Mouse (Mus musculus) ZHBTc4 (cell line): ENCODE data around the gene Cox19.

ENCODE experiments used
- DNase-seq: peaks from one replicate; pipeline ENCODE4 v3.0.0-alpha.2; 2011; ENCODE audit warnings: low read depth, low spot score

Cox19 gene

GRCm38 (mm10) chr5:139327634-139328020 is 23.6 kb downstream of the Cox19 start:
- no peak for DNase-seq

DNA sequence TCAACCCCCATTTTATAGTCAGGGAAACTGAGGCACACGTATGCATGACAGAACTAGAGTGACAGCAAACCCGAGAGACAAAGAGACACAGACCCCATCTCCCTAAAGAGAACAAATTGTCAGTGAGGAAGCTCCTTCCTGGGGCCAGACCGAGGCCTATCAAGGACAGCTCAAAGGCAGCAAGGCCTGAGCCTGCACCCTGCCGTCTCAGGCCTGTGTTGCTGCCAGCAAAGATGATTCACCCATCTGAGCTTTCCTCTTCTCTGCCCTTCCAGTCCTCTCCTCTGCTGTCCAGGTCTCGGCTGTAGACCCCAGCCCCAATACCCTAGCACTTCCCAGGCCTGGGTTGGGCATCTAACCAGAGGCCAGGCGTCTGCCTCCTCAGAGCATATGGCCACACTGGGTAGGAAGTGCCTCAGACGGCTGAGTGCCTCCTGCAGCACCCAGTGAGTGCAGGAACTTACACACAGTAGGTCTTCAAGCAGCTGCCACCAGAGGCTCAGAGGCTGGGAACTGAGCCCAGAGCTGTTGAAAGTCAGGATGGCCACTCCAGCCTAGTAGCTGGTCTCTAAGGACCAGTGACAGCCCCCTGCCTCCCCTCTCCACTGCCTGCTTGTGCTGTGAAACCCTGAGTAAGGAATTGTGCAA is 24.1 kb downstream of the Cox19 start:
- no peak for DNase-seq

GRCm38 (mm10) chr5:139326111-139326696 is 25.0 kb downstream of the Cox19 start:
- DNase-seq, result no peak

DNA sequence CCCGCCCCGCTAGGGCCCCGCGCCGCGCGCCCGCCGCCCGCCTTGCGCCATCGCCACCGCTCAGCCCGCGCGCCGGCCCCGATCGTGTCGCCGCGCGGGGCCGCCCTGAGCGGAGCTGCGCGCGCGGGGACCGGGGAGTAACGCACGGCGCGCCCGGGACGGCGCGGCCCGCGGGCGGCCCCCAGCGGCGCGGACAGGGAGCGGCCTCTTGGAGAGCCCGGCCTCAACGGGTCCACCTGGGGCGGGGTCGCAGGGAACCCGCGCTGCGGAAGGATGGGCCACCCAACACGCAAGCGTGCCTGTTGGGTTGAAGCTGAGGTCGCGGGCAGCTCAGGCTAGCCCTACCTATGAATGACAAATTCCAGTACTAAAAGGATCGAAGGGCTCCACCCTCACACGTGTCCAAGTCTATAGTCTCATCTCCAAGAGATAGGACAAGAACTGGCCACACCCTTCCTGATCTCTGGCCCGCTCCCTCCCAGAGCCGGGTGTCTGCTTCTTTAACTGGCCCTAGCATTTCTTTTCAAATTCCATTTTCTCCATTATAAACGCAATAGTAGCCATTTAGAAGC is 25.7 kb downstream of the Cox19 start, which contains the start of gene Adap1:
Adap1 (minus strand) TSS at position 228 of the 572 bp plus-strand sequence.
- DNase-seq, result peak; percentile 98

DNA sequence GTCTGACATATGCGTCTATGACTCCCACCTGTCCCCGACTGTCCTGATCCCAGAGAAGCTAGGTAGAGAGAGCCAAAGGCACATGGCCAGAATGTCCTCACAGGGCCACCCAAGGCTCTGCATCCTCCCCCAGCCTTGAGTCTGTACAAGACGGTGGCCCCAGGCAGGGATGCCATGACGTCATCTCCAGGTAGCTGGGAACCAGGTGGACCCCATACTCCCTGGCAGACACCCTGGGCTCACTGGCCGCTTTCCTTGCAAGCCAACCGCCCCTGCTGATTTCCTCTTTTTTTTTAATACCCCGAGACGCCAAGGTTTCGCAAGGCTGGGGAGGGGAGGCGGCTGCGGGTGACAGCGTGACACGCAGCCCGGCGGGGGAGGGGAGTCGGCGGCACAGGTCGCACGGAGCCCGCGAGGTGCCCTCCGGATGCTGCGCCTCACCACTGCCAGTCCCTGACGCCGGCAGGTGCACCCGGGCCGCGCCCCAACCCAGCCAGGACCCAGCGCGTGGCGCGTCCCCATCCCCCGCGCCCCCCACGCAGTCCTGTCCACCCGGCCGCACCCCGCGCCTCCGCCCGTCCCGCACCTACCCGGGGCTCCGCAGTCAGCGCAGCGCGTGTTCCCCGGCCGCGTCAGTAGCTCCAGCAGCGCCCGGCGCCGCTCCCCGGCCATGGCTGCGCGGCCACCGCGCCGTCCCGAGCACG is 26.4 kb downstream of the Cox19 start:
- DNase-seq, result peak; percentile 37

- DNase-seq, result no peak
Observed at GRCm38 (mm10) chr5:139324045-139324491, 27.1 kb downstream of the Cox19 start.

GRCm38 (mm10) chr5:139323260-139323924 is 27.8 kb downstream of the Cox19 start:
- DNase-seq, result no peak

DNA sequence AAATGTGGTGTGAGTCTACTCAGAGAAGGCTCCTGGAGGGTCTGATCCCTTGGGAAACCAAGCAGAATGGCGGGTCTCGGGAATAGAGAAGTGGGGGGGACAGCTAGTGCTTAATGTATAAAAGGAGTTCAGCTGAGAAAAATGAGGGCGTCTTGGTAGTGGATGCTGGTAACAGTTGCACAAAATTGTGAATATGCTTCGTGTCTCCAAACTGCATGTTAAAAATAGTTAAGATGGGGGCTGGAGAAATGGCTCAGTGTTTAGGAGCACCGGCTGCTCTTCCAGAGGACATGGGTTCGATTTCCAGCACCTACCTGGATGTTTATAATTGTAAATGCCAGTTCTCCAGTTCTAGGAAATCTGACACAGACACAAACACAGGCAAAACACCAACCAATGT is 29.9 kb downstream of the Cox19 start:
- DNase-seq, result no peak

- DNase-seq, result peak; percentile 50
Observed at GRCm38 (mm10) chr5:139320424-139320823, 30.8 kb downstream of the Cox19 start.

GRCm38 (mm10) chr5:139317751-139318504 is 33.3 kb downstream of the Cox19 start:
- DNase-seq, result peak; percentile 64

DNA sequence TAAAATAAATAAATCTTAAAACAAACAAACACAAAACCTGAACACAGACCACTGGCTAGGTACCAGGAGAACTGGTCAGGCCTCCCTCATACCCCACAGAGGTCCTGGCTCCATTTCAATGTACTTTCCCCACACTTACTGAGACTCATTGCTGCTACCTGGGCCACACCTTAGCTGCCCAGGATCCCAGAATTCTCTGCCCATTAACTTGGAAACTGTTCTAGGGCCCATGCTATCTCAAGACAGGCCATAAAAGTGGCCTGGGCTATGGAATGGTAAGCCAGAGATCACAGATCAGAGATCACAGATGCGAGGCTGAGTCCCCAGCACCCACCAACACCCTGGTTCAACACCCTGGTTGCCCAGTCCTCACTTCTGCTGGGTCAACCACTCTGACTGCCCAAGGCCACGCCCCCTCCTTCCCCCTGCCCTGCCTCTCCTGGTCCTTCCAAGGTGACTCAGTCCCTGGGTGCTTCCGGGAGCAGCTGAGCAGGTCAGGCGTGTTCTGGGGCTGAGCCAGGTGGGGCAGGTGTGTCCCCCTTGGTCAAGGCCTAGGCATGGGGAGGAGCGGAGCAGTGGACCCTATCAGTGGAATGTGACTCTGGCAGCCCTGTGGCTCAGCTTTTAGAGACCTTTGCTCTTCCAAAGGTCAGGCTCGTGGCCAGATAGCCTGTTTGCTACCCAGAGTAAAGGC is 34.1 kb downstream of the Cox19 start:
- no peak for DNase-seq

DNA sequence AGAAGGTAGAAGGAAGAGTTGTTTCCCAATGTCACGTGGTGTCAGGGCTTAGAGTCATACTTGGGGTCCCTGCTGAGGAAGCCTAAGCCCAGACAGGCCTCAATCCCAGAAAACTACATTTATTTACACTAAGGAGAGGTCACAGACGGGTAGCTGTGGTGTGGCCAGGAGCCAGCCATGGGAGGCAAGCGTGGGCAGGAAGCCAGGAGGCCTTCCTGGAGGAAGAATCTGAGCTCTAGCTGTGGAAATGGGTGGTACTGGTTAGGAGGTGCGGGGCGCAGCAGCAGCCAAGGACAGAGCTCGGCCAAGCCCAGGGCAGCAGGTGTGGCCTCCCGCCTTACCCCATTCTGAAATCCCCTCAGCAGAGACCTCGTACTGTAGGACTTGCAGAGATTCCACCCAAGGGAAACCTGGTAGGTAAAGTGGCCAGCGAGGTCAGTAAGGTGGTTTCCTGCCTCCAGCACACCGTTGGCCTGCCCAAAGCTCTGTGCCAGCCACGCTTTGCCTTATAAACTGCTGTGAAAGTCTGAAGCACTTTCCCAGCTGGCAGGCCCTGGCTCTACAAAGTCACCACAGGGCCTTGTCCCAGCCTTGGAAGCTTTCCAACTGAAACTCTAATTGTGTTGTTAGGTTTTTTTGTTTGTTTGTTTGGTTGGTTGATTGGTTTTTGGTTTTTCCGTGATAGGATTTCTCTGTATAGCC is 36.1 kb downstream of the Cox19 start:
- no peak for DNase-seq

- no peak for DNase-seq
Observed at GRCm38 (mm10) chr5:139313536-139313935, 37.7 kb downstream of the Cox19 start.

- no peak for DNase-seq
Observed at GRCm38 (mm10) chr5:139311822-139312221, 39.4 kb downstream of the Cox19 start.

DNA sequence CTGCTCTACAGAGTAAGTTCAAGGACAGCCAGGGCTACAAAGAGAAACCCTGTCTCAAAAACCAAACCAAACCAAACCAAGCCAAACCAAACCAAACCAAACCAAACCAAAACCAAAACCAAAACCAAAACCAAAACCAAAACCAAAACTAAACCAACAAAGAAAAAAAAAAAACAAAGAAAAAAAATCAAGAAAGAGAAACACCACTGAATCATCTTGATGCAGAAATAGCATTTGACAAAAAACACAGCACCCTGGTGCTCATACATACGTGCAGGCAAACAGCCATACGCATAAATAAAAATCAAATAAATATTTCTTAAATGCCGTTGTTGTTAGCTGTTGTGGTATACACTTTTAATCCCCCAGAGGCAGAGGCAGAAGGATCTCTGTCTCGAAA is 40.7 kb downstream of the Cox19 start:
- DNase-seq, result no peak

- DNase-seq, result no peak
Observed at GRCm38 (mm10) chr5:139309946-139310345, 41.3 kb downstream of the Cox19 start.

DNA sequence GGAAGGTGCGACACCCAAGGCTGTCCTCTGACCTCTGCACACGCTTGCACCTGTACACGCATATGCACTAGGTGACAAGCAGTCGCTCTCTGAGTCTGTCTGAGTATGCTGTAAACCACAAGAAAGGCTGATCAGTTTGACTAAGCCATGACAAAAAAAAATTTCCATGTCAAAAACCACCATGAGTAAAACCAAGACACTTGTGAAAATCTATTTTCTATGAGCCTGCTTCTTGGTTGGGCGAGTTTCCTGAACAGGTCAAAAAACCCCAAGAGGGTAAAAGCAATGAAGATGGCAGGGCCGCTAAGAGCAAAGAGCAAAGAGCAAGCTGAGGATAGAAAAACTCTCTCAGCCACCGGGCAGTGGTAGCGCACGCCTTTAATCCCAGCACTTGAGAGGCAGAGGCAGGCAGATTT is 47.6 kb downstream of the Cox19 start:
- no peak for DNase-seq

GRCm38 (mm10) chr5:139302101-139302500 is 49.1 kb downstream of the Cox19 start:
- no peak for DNase-seq

DNA sequence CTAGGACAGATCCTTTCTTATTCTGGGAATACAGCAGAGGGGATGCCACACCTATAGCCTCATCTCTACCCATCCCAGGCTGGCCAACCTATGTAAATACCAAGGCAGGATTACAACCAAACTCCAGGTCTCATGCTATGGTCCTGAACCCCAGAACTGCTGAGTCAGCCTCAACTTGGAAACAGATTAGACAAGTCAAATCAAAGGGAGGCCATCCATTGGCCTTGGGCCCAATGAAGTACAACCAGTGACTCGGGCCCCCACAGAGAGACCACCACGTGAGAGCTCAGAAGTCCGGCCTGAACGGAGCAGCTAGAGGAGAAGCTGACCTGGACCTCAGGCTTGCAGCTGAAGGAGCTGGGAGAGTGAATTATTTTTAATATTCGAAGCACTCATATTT is 53.5 kb downstream of the Cox19 start:
- no peak for DNase-seq

DNA sequence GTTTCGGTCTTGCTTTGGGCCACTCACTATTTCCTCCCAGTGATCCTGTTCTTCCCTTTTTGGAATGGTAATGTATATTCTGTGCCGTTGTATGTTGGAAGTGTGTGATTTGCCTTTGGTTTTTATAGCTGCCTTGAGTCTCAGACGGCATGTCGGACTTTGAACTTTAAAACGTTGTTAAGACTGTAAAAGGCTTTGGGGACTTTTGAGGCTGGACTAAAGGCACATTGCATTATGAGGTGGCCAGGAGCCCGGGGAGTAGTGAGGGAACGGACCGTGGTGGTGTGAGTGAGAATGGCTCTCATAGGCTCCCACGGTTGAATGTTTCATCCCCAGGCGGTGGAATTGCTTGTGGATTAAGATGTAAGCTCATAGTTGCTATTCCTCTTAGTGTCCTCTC is 54.1 kb downstream of the Cox19 start:
- DNase-seq, result no peak
